Mouse (Mus musculus) lung, adult 2 months (tissue): ENCODE results near the gene Fbxo6.

Experiments
- CTCF ChIP-seq: fragments of 200-500 bp; IDR thresholded peaks from 2 replicates; pipeline ENCODE4 v1.5.1; 2011; ENCODE audit warnings: mild to moderate bottlenecking, low read length, control low read depth; ENCODE audit not compliant: insufficient read depth
- POLR2A ChIP-seq: fragments of 200-500 bp; IDR thresholded peaks from 2 replicates; pipeline ENCODE4 v1.6.1; 2011; ENCODE audit warnings: low read depth, mild to moderate bottlenecking, control low read depth, low read length, borderline replicate concordance; ENCODE audit errors: extremely low read depth

GRCm38 (mm10) chr4:148130133-148130532, 21.8 kb downstream of the Fbxo6 start, which contains the start of gene Mad2l2:
- TF ChIP-seq CTCF, result no peak
- TF ChIP-seq POLR2A, result no peak
